Mouse (Mus musculus) granulocyte monocyte progenitor cell, adult 5-6 weeks (primary cell): ENCODE data around the gene Adamts14. TPM values are rescaled to one million over a fixed set of nuclear protein-coding genes. Genes with fewer than 3 reads are reported as not detected.

Experiments
- ATAC-seq: replicated peaks from 2 replicates; pipeline ENCODE4 v1.8.0; 2016; ENCODE audit warnings: mild to moderate bottlenecking, moderate TSS enrichment, inconsistent platforms; ENCODE audit not compliant: poor library complexity, severe bottlenecking
- total RNA-seq, 2 experiments: library from RNA; stranded (forward) in 1 of 2; stranded (reverse) in 1 of 2; fragments of 200-712, 200-1000 nt in 1 of 2; fragments of >200 nt in 1 of 2; fragmentation: Nextera tagmentation in 1 of 2; gene quantifications; 2 replicates each; pipeline ENCODE4 v1.2.3; 2014 to 2017

The Adamts14 gene
- total RNA-seq, 2 experiments from 2014 or later: not detected

DNA sequence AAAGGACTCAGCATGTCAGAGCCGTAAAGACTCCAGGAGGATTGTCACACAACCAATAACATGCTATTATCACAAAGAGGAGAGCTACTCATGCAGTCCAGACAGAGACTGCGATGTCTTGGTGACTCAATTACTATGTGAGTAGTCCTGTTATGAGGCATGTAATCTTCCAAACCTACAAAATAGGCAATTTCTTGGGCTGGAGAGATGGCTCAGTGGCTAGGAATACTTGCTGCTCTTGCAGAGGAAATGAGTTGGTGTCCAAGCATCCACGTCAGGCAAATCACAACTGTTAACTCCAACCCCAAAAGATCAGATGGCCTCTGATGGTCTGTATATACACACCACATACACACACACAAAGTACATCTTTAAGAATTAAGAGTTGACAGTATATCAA lies 117.6 kb downstream of the Adamts14 start:
- ATAC-seq: no peak

DNA sequence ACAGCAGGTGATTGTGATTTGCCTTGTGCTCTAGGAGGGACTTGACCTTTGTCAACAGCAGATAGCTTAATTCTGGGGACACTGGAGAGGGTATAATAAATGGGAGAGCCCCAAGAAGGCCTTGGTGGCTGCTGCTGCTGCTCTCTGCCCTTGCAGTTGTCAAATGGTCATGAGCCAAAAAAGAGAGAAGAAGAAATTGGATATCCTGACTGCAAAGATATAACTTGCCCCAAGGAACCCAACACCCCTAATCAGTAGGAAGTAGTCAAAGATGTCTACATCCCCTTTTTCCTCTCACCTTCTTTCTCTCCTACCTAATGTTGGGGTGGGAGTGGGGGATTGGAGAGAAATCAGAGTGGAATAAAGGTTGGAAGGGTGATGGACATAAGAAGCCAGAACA lies 121.1 kb downstream of the Adamts14 start:
- ATAC-seq: no peak

DNA sequence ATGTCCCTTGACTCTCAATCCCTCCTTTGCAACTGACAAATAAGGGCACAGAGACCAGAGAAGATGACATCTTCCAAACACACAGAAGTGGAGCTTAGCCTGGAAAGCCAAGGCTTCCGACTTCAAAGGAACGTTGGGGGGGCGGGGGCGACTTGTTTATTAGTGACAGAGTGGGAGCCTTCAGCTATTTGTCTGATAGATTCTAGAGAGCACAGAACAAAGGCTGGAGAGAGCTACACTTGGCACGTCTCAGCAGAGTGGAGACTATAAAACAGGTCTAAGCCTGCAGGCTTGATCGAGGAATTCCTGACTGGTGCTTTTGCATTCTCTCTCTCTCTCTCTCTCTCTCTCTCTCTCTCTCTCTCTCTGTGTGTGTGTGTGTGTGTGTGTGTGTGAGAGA lies 122.6 kb downstream of the Adamts14 start:
- no peak for ATAC-seq

DNA sequence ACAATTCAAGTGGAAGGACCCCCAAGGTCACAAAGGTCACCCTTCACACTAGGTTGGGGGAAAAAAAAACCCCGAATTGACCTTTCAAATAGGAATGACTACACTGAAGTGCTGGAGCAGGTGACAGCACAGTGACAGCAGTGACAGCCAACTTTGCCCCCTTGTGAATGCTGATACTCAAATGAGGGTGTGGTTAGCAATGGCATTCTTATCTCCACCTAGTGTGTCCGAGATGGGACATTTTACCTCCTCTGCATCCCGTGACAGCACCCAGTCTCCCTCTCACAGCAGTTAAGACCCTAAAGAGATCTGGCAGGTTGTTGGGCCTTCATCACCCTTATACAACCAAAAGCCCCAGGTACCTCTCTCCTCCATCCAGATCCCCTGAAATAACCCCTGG lies 123.8 kb downstream of the Adamts14 start:
- ATAC-seq: no peak

DNA sequence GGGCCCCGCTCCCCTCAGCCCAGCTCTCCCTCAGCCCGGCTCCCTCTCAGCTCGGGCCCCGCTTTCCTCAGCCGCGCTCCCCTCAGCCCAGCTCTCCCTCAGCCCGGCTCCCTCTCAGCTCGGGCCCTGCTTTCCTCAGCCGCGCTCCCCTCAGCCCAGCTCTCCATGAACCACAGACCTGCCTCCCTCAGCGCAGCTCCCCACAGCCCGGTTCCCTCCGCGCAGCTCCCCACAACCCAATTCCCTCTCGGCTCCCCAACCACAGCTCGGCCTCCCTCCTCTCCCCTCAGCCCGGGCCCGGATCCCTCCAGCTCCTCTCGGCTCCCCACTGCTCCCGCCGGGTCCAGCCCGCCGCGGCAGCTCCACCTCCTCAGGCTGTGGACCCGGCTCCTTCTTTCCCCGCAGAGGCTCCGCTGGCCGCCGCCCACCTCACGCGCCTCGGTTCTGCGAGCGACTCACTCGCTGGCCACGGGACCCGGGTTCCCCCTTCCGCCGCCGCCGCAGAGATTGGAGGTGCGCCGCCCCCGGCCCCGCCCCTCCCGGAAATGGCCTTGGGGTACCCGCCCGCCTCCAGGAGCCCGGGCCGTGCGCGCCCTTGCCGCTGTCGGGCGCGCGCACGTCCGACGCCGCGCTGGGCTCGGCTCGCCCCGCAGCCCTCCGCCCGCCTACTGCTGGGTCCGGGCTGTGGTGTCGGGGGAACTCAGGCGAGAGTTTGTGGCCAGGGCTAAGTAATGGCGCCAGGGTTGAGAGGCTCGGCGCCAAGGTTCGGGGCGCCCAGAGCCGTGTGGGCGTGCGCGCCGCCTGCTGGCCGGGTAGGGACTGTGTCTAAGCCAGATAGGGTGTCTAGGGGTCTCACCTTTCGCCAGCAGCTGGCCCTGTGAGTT lies 125.8 kb downstream of the Adamts14 start, which contains the start of gene Sgpl1:
Sgpl1 (minus strand) TSS at position 547 of the 884 bp plus-strand sequence.
- peak; percentile 72 for ATAC-seq

Other genes starting within 250 kb of the Adamts14 start
- 7.9 and 18.7 TPM in 2 replicates for gene Pcbd1, start 184.1 kb downstream of the Adamts14 start, total RNA-seq (2014; fragmentation: Nextera tagmentation)
- gene Pcbd1, start 184.1 kb downstream of the Adamts14 start, total RNA-seq (2017): 6.1 and 7.7 TPM in 2 replicates
- gene Sgpl1, start 125.7 kb downstream of the Adamts14 start, total RNA-seq (2014; fragmentation: Nextera tagmentation): 36.8 and 44.5 TPM in 2 replicates
- 29.1 and 48.2 TPM in 2 replicates for gene Sgpl1, start 125.7 kb downstream of the Adamts14 start, total RNA-seq (2017)
- gene Tbata, start 101.5 kb downstream of the Adamts14 start, total RNA-seq (2014; fragmentation: Nextera tagmentation): not detected in 2 replicates
- not detected in 2 replicates for gene Tbata, start 101.5 kb downstream of the Adamts14 start, total RNA-seq (2017)
- gene Prf1, start 24.4 kb upstream of the Adamts14 start, total RNA-seq (2014; fragmentation: Nextera tagmentation): not detected in 2 replicates
- not detected in 2 replicates for gene Prf1, start 24.4 kb upstream of the Adamts14 start, total RNA-seq (2017)
- gene Pald1, start 110.1 kb upstream of the Adamts14 start, total RNA-seq (2014; fragmentation: Nextera tagmentation): not detected in 2 replicates
- gene Pald1, start 110.1 kb upstream of the Adamts14 start, total RNA-seq (2017): not detected in 2 replicates
- gene Nodal, start 144.5 kb upstream of the Adamts14 start, total RNA-seq (2014; fragmentation: Nextera tagmentation): not detected in 2 replicates
- not detected in 2 replicates for gene Nodal, start 144.5 kb upstream of the Adamts14 start, total RNA-seq (2017)
- gene Eif4ebp2, start 179.2 kb upstream of the Adamts14 start, total RNA-seq (2014; fragmentation: Nextera tagmentation): 175 and 185 TPM in 2 replicates
- 11.8 and 14.0 TPM in 2 replicates for gene Eif4ebp2, start 179.2 kb upstream of the Adamts14 start, total RNA-seq (2017)
- gene Lrrc20, start 202.4 kb upstream of the Adamts14 start, total RNA-seq (2014; fragmentation: Nextera tagmentation): 6.6 and 11.5 TPM in 2 replicates
- 4.8 and 5.6 TPM in 2 replicates for gene Lrrc20, start 202.4 kb upstream of the Adamts14 start, total RNA-seq (2017)